In genomic region chr2:36224599-36224998, GRCm38 (mm10) we compare ENCODE assay signal across 25 mouse cellular contexts. TPM values are rescaled to one million over a fixed set of nuclear protein-coding genes. Genes with fewer than 3 reads are reported as not detected.
DNase-seq lines count a peak whose midpoint lies in the region; ATAC-seq and TF ChIP-seq lines count a peak whose summit lies in the region.
"Had no signal": no experiment of that assay in that cellular context is flagged by ENCODE, and none has a peak within 500 bp of the region (broad histone marks: within the 10 kb centered on the region; RNA-seq: fewer than 3 reads in every experiment).

No protein-coding gene starts in this region.

- H3K36me3 ChIP-seq in hindbrain, embryonic 16.5 days (ENCODE audit: control insufficient read depth, insufficient read depth, low read length): no peaks in the 10 kb centered on the region
- H3K36me3 ChIP-seq in hindbrain, embryonic 13.5 days: no peaks in the 10 kb centered on the region
- H3K36me3 ChIP-seq in lung, embryonic 14.5 days (ENCODE audit: insufficient read depth): no peaks in the 10 kb centered on the region
- H3K36me3 ChIP-seq: embryonic facial prominence, embryonic 10.5 days; heart, embryonic 13.5 days; kidney, embryonic 15.5 days; limb, embryonic 13.5 days; liver, embryonic 15.5 days; neural tube, embryonic 15.5 days had no signal

- WGBS in hindbrain, embryonic 16.5 days: 27% methylated on average over 2 of the region's 2 CpGs
- 33% methylated on average over 2 of the region's 2 CpGs for WGBS in hindbrain, embryonic 13.5 days
- 18% methylated on average over 2 of the region's 2 CpGs for WGBS in lung, embryonic 14.5 days
- WGBS in lung, adult 2 months: 18% methylated on average over 2 of the region's 2 CpGs

- ATAC-seq in hindbrain, embryonic 16.5 days: 0 out of 2 replicates have a peak, but pooled peaks have one; percentile 34
- no peak for ATAC-seq in hindbrain, embryonic 13.5 days (ENCODE audit: low FRiP score)
- no peak; the same call in 1 of the 2 replicates for ATAC-seq in lung, embryonic 14.5 days (ENCODE audit: insufficient read depth)
- no peak for ATAC-seq in inflammation-experienced regulatory T-cells, adult 6 months

- no peak overlapping the region for H3K9ac ChIP-seq in hindbrain, embryonic 16.5 days (ENCODE audit: low read depth, low read length)
- H3K9ac ChIP-seq in hindbrain, embryonic 13.5 days: no peak overlapping the region
- H3K9ac ChIP-seq in lung, embryonic 14.5 days: no peak overlapping the region
- H3K9ac ChIP-seq: heart, embryonic 13.5 days; kidney, embryonic 15.5 days; limb, embryonic 13.5 days; liver, embryonic 15.5 days; neural tube, embryonic 15.5 days had no signal

- peak; percentile 28 for DNase-seq in lung, embryonic 14.5 days
- DNase-seq in lung, adult 2 months: no peak
- peak; percentile 46 for DNase-seq in 416B (ENCODE audit: low read depth)
- peak; percentile 19 for DNase-seq in R1 (ENCODE audit: low read depth, low spot score)
- no peak for DNase-seq in yolk sac, embryonic 10.5 days (ENCODE audit: low spot score)
- DNase-seq: adrenal gland, postnatal 25 days; B cell, adult 2 months; cerebellum, adult 18-20 months; cerebellum, postnatal 36 days; heart, adult 18-20 months; heart, postnatal 36 days; layer of hippocampus, postnatal 36 days; midbrain, embryonic 14.5 days; right cerebral cortex, postnatal 14 days; thymus, adult 18-20 months had no signal

- no peak overlapping the region for H3K27ac ChIP-seq in hindbrain, embryonic 16.5 days (ENCODE audit: low read depth, low read length)
- no peak overlapping the region for H3K27ac ChIP-seq in hindbrain, embryonic 13.5 days
- no peak overlapping the region for H3K27ac ChIP-seq in lung, embryonic 14.5 days (ENCODE audit: low read depth)
- H3K27ac ChIP-seq: embryonic facial prominence, embryonic 10.5 days; heart, embryonic 13.5 days; kidney, embryonic 15.5 days; layer of hippocampus, adult 2 months; limb, embryonic 13.5 days; liver, embryonic 15.5 days; neural tube, embryonic 15.5 days had no signal

- no peaks in the 10 kb centered on the region for H3K4me1 ChIP-seq in hindbrain, embryonic 16.5 days (ENCODE audit: control insufficient read depth, insufficient read depth, low read depth, low read length)
- H3K4me1 ChIP-seq in hindbrain, embryonic 13.5 days (replicated peaks): no peaks in the 10 kb centered on the region
- no peaks in the 10 kb centered on the region for H3K4me1 ChIP-seq in lung, embryonic 14.5 days (ENCODE audit: insufficient read depth)
- H3K4me1 ChIP-seq in lung, adult 2 months (ENCODE audit: control insufficient read depth, insufficient read depth, low read length): no peaks in the 10 kb centered on the region
- H3K4me1 ChIP-seq: kidney, embryonic 15.5 days; liver, embryonic 15.5 days; neural tube, embryonic 15.5 days had no signal

- no peak for TF ChIP-seq CTCF in lung, embryonic 14.5 days (IDR thresholded peaks at IDR 0.05; ENCODE audit: low read depth)
- no peak for TF ChIP-seq CTCF in lung, adult 2 months (IDR thresholded peaks at IDR 0.05; ENCODE audit: insufficient read depth, low read length)

- H3K4me2 ChIP-seq in hindbrain, embryonic 16.5 days (ENCODE audit: low read length): no peak overlapping the region
- H3K4me2 ChIP-seq in hindbrain, embryonic 13.5 days: no peak overlapping the region
- H3K4me2 ChIP-seq in lung, embryonic 14.5 days: no peak overlapping the region
- H3K4me2 ChIP-seq: heart, embryonic 13.5 days; kidney, embryonic 15.5 days; limb, embryonic 13.5 days; liver, embryonic 15.5 days; neural tube, embryonic 15.5 days had no signal

- no peaks in the 10 kb centered on the region for H3K9me3 ChIP-seq in hindbrain, embryonic 16.5 days (ENCODE audit: control insufficient read depth, low read length)
- H3K9me3 ChIP-seq in hindbrain, embryonic 13.5 days: no peaks in the 10 kb centered on the region
- H3K9me3 ChIP-seq in lung, embryonic 14.5 days (ENCODE audit: low read depth, low read length): no peaks in the 10 kb centered on the region
- H3K9me3 ChIP-seq: embryonic facial prominence, embryonic 10.5 days; heart, embryonic 13.5 days; kidney, embryonic 15.5 days; limb, embryonic 13.5 days; liver, embryonic 15.5 days; neural tube, embryonic 15.5 days had no signal

- H3K27me3 ChIP-seq in hindbrain, embryonic 16.5 days (replicated peaks; ENCODE audit: control insufficient read depth, insufficient read depth, low read length): no peaks in the 10 kb centered on the region
- 0 out of 2 replicates have a peak, but pooled peaks cover 11% of the 10 kb centered on the region for H3K27me3 ChIP-seq in hindbrain, embryonic 13.5 days
- no peaks in the 10 kb centered on the region for H3K27me3 ChIP-seq in lung, embryonic 14.5 days (ENCODE audit: insufficient read depth, low read length)
- H3K27me3 ChIP-seq: kidney, embryonic 15.5 days; liver, embryonic 15.5 days had no signal

- no peak for TF ChIP-seq POLR2A in lung, adult 2 months (IDR thresholded peaks at IDR 0.05; ENCODE audit: borderline replicate concordance, extremely low read depth, low read depth, low read length)

- H3K4me3 ChIP-seq in hindbrain, embryonic 16.5 days (ENCODE audit: low read length): no peak overlapping the region
- H3K4me3 ChIP-seq in hindbrain, embryonic 13.5 days: no peak overlapping the region
- H3K4me3 ChIP-seq in lung, embryonic 14.5 days (ENCODE audit: low read depth, low read length): no peak overlapping the region
- no peak overlapping the region for H3K4me3 ChIP-seq in lung, adult 2 months (replicated peaks; ENCODE audit: extremely low read depth, low read depth, low read length)
- H3K4me3 ChIP-seq: embryonic facial prominence, embryonic 10.5 days; heart, embryonic 13.5 days; kidney, embryonic 15.5 days; layer of hippocampus, adult 2 months; limb, embryonic 13.5 days; liver, embryonic 15.5 days; neural tube, embryonic 15.5 days had no signal

RNA-seq across cellular contexts. Expression of gene Ptgs1, which starts 5.6 kb away (rescaled TPM):
- polyA plus RNA-seq in hindbrain, embryonic 16.5 days (2015; fragmentation: Nextera tagmentation; extraction: Ambion mirVana): 6.6 and 6.8 TPM in 2 replicates
- polyA plus RNA-seq in hindbrain, embryonic 13.5 days (2015; fragmentation: Nextera tagmentation; extraction: Ambion mirVana): 5.1 and 5.2 TPM in 2 replicates
- polyA plus RNA-seq in lung, embryonic 14.5 days (2014; fragmentation: Nextera tagmentation; extraction: Ambion mirVana): 30.2 and 33.4 TPM in 2 replicates
- polyA plus RNA-seq in lung, adult 2 months (2012; rRNA removed): 58.4 and 66.1 TPM in 2 replicates
- 1 to 10 TPM in 1 of 3 experiments, under 1 TPM in 2; 0.44 to 2.9 (median 0.69) TPM for polyA plus RNA-seq in inflammation-experienced regulatory T-cells, adult 6 months (2017; shearing (Covaris generic))

Comparison
In these comparisons a context has a peak if more than half of its experiments do, and no peak if none do; other contexts are left out.
1. DNase-seq: peak in lung, embryonic 14.5 days (single experiment), 416B (single experiment) and R1 (single experiment); none in lung, adult 2 months (single experiment) and yolk sac, embryonic 10.5 days (single experiment).